Mouse (Mus musculus) urinary bladder, postnatal 14 days (tissue): Measurements from ENCODE around the gene Acsl5.

ENCODE experiments used
- DNase-seq: peaks from one replicate; pipeline ENCODE4 v3.0.0; 2021; ENCODE audit warnings: low spot score

The Acsl5 gene

GRCm38 (mm10) chr19:55331776-55332175, 80.0 kb downstream of the Acsl5 start:
- DNase-seq, result no peak

GRCm38 (mm10) chr19:55332641-55333268, 81.0 kb downstream of the Acsl5 start:
- DNase-seq, result peak; percentile 54

GRCm38 (mm10) chr19:55335881-55336280, 84.1 kb downstream of the Acsl5 start:
- no peak for DNase-seq

GRCm38 (mm10) chr19:55336441-55336840, 84.7 kb downstream of the Acsl5 start:
- no peak for DNase-seq

GRCm38 (mm10) chr19:55337066-55337465, 85.3 kb downstream of the Acsl5 start:
- DNase-seq, result no peak

- DNase-seq, result no peak
Measured at GRCm38 (mm10) chr19:55337664-55338063, 85.9 kb downstream of the Acsl5 start.

GRCm38 (mm10) chr19:55340521-55340920, 88.8 kb downstream of the Acsl5 start:
- no peak for DNase-seq

GRCm38 (mm10) chr19:55341377-55341776, 89.6 kb downstream of the Acsl5 start:
- DNase-seq, result no peak

GRCm38 (mm10) chr19:55342423-55342822, 90.7 kb downstream of the Acsl5 start:
- DNase-seq, result no peak

- DNase-seq, result peak; percentile 10
Measured at GRCm38 (mm10) chr19:55343274-55343673, 91.5 kb downstream of the Acsl5 start.
